Mouse (Mus musculus): Measurements from ENCODE around the gene Orc1. TPM values are rescaled to one million over a fixed set of nuclear protein-coding genes. Genes with fewer than 3 reads are reported as not detected.

Gene Orc1
- 6.2 and 9.6 TPM in 2 replicates for polyA plus RNA-seq (2011; ENCODE audit: insufficient read length, low read depth, missing spikeins)

- Histone ChIP-seq H3K4me1 (ENCODE audit: control insufficient read depth, insufficient read depth, low read length) (peaks cover 2% of the 10 kb centered on the region; the same call in 1 of the 2 replicates), H3K4me3 (ENCODE audit: insufficient read depth, low read length) (peak within 1 kb of the TSS; percentile 97), H3K27ac (ENCODE audit: insufficient read depth, low read length) (peak within 1 kb of the TSS; percentile 62)
- no peak for TF ChIP-seq CTCF (IDR thresholded peaks at IDR 0.05; ENCODE audit: borderline replicate concordance, insufficient read depth, low read length)
- peak; percentile 84 for TF ChIP-seq POLR2A (IDR thresholded peaks at IDR 0.05; ENCODE audit: low read depth, low read length)
Observed at GRCm38 (mm10) chr4:108578840-108579742, at the start of gene Orc1, which contains the start of gene Prpf38a. Gene Orc1 (plus strand): TSS chr4:108579423. Gene Prpf38a (minus strand): TSS chr4:108579336.

- no peaks in the 10 kb centered on the region for H3K4me1 ChIP-seq (ENCODE audit: control insufficient read depth, insufficient read depth, low read length)
- TF ChIP-seq CTCF (IDR thresholded peaks at IDR 0.05; ENCODE audit: borderline replicate concordance, insufficient read depth, low read length) (no peak), POLR2A (IDR thresholded peaks at IDR 0.05; ENCODE audit: low read depth, low read length) (no peak)
- H3K4me3 ChIP-seq (ENCODE audit: insufficient read depth, low read length): no peak overlapping the region
- no peak overlapping the region for H3K27ac ChIP-seq (ENCODE audit: insufficient read depth, low read length)
Observed at GRCm38 (mm10) chr4:108539701-108540100, 39.5 kb upstream of the Orc1 start.

- H3K4me1 ChIP-seq (ENCODE audit: control insufficient read depth, insufficient read depth, low read length): no peaks in the 10 kb centered on the region
- no peak overlapping the region for H3K27ac ChIP-seq (ENCODE audit: insufficient read depth, low read length)
- no peak overlapping the region for H3K4me3 ChIP-seq (ENCODE audit: insufficient read depth, low read length)
- TF ChIP-seq POLR2A (IDR thresholded peaks at IDR 0.05; ENCODE audit: low read depth, low read length) (no peak), CTCF (IDR thresholded peaks at IDR 0.05; ENCODE audit: borderline replicate concordance, insufficient read depth, low read length) (no peak)
Observed at GRCm38 (mm10) chr4:108565026-108565425, 14.2 kb upstream of the Orc1 start.

- Histone ChIP-seq H3K4me3 (ENCODE audit: insufficient read depth, low read length) (no peak overlapping the region), H3K27ac (ENCODE audit: insufficient read depth, low read length) (no peak overlapping the region), H3K4me1 (ENCODE audit: control insufficient read depth, insufficient read depth, low read length) (peaks cover 1% of the 10 kb centered on the region; the same call in 1 of the 2 replicates)
- TF ChIP-seq CTCF (IDR thresholded peaks at IDR 0.05; ENCODE audit: borderline replicate concordance, insufficient read depth, low read length): no peak
Observed at GRCm38 (mm10) chr4:108572644-108573043, 6.6 kb upstream of the Orc1 start.

GRCm38 (mm10) chr4:108579743-108580411, 654 bp downstream of the Orc1 start:
- Histone ChIP-seq H3K4me1 (ENCODE audit: control insufficient read depth, insufficient read depth, low read length) (peaks cover 2% of the 10 kb centered on the region; the same call in 1 of the 2 replicates), H3K4me3 (ENCODE audit: insufficient read depth, low read length) (peak overlapping the region; percentile 86), H3K27ac (ENCODE audit: insufficient read depth, low read length) (0 out of 2 replicates have a peak overlapping the region, but pooled peaks have one; percentile 8)
- TF ChIP-seq CTCF (IDR thresholded peaks at IDR 0.05; ENCODE audit: borderline replicate concordance, insufficient read depth, low read length): no peak
- TF ChIP-seq POLR2A (IDR thresholded peaks at IDR 0.05; ENCODE audit: low read depth, low read length): no peak

DNA sequence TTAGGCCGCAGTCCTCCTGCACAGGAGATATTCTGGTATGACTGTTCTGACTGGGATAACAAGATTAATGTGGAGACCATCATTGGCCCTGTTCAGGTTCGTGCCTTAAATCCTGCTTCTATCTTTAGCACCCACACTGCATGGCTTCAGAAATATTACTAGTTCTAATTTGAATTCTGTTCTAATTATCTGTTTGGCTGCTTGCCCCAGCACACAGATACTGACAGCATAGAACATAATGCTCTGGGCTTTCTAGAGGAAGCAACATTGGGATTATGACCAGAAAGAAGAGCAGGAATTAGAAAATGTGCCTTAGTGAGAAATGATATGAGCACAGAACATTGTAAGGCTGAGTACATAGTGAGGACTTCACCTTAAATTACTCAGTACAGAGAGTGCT, 14.2 kb downstream of the Orc1 start:
- Histone ChIP-seq H3K4me3 (ENCODE audit: insufficient read depth, low read length) (no peak overlapping the region), H3K4me1 (ENCODE audit: control insufficient read depth, insufficient read depth, low read length) (peaks cover 3% of the 10 kb centered on the region; the same call in 1 of the 2 replicates)
- TF ChIP-seq POLR2A (IDR thresholded peaks at IDR 0.05; ENCODE audit: low read depth, low read length) (no peak), CTCF (IDR thresholded peaks at IDR 0.05; ENCODE audit: borderline replicate concordance, insufficient read depth, low read length) (no peak)

GRCm38 (mm10) chr4:108595785-108596184, 16.6 kb downstream of the Orc1 start:
- Histone ChIP-seq H3K27ac (ENCODE audit: insufficient read depth, low read length) (no peak overlapping the region), H3K4me3 (ENCODE audit: insufficient read depth, low read length) (no peak overlapping the region), H3K4me1 (ENCODE audit: control insufficient read depth, insufficient read depth, low read length) (no peaks in the 10 kb centered on the region)
- TF ChIP-seq POLR2A (IDR thresholded peaks at IDR 0.05; ENCODE audit: low read depth, low read length) (no peak), CTCF (IDR thresholded peaks at IDR 0.05; ENCODE audit: borderline replicate concordance, insufficient read depth, low read length) (no peak)

More for the DNA sequence above, 14.2 kb downstream of the Orc1 start:
- no peak overlapping the region for H3K27ac ChIP-seq (ENCODE audit: insufficient read depth, low read length)

- H3K4me1 ChIP-seq (ENCODE audit: control insufficient read depth, insufficient read depth, low read length): no peaks in the 10 kb centered on the region
- no peak overlapping the region for H3K4me3 ChIP-seq (ENCODE audit: insufficient read depth, low read length)
- no peak overlapping the region for H3K27ac ChIP-seq (ENCODE audit: insufficient read depth, low read length)
- TF ChIP-seq POLR2A (IDR thresholded peaks at IDR 0.05; ENCODE audit: low read depth, low read length) (no peak), CTCF (IDR thresholded peaks at IDR 0.05; ENCODE audit: borderline replicate concordance, insufficient read depth, low read length) (no peak)
Observed at GRCm38 (mm10) chr4:108598306-108598705, 19.1 kb downstream of the Orc1 start.

DNA sequence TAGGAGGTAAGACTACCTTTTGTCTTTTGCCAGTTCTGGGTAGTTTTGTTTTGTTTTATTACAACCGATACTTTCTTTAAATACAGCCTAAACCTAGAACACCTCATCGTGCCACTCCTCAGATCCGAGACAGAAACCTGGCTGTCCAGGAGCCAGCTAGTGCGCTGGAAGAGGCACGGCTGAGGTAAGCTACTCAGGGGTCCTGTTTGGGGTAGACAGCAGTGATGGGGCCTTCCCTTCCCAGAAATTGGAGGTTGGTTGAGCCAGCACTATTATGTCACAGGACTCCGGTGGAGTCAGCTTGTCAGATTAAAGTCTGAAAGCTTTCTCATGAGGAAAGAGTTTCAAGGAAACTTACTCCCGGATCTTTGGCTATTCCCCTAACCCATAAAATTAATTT, 22.6 kb downstream of the Orc1 start:
- H3K27ac ChIP-seq (ENCODE audit: insufficient read depth, low read length): no peak overlapping the region

More for the DNA sequence above, 22.6 kb downstream of the Orc1 start:
- Histone ChIP-seq H3K4me1 (ENCODE audit: control insufficient read depth, insufficient read depth, low read length) (no peaks in the 10 kb centered on the region), H3K4me3 (ENCODE audit: insufficient read depth, low read length) (no peak overlapping the region)
- TF ChIP-seq POLR2A (IDR thresholded peaks at IDR 0.05; ENCODE audit: low read depth, low read length): no peak
- TF ChIP-seq CTCF (IDR thresholded peaks at IDR 0.05; ENCODE audit: borderline replicate concordance, insufficient read depth, low read length): no peak
